Mouse (Mus musculus) fat pad, adult 2 months (tissue): Measurements from ENCODE around the gene Alg13.

Source experiments
- DNase-seq: peaks from one replicate; pipeline ENCODE4 v3.0.0-alpha.2; 2011; ENCODE audit warnings: low read depth, low spot score; ENCODE audit errors: extremely low read depth

The Alg13 gene

GRCm38 (mm10) chrX:144317548-144318163, at the start of gene Alg13:
Gene Alg13, plus strand, starts transcription at chrX:144317804.
- no peak for DNase-seq

GRCm38 (mm10) chrX:144268606-144269005, 49.0 kb upstream of the Alg13 start:
- no peak for DNase-seq

- DNase-seq = no peak
Measured at GRCm38 (mm10) chrX:144301476-144301875, 16.1 kb upstream of the Alg13 start.

GRCm38 (mm10) chrX:144305659-144306058, 11.9 kb upstream of the Alg13 start:
- DNase-seq = no peak

- DNase-seq = no peak
Measured at GRCm38 (mm10) chrX:144314041-144314440, 3.6 kb upstream of the Alg13 start.

GRCm38 (mm10) chrX:144315028-144315427, 2.6 kb upstream of the Alg13 start:
- DNase-seq = no peak

- DNase-seq = no peak
Measured at GRCm38 (mm10) chrX:144316004-144316403, 1.6 kb upstream of the Alg13 start.

- DNase-seq = no peak
Measured at GRCm38 (mm10) chrX:144318164-144318979, 768 bp downstream of the Alg13 start.

GRCm38 (mm10) chrX:144319366-144319765, 1.8 kb downstream of the Alg13 start:
- DNase-seq = no peak

GRCm38 (mm10) chrX:144325375-144325774, 7.8 kb downstream of the Alg13 start:
- no peak for DNase-seq

GRCm38 (mm10) chrX:144335332-144336015, 17.9 kb downstream of the Alg13 start:
- DNase-seq = no peak

- DNase-seq = no peak
Measured at GRCm38 (mm10) chrX:144337938-144338337, 20.3 kb downstream of the Alg13 start.

- DNase-seq = no peak
Measured at GRCm38 (mm10) chrX:144338355-144338754, 20.8 kb downstream of the Alg13 start.

- DNase-seq = no peak
Measured at GRCm38 (mm10) chrX:144374196-144374595, 56.6 kb downstream of the Alg13 start.

- no peak for DNase-seq
Measured at GRCm38 (mm10) chrX:144403526-144403925, 85.9 kb downstream of the Alg13 start.

GRCm38 (mm10) chrX:144408036-144408435, 90.4 kb downstream of the Alg13 start:
- no peak for DNase-seq

- DNase-seq = no peak
Measured at GRCm38 (mm10) chrX:144420259-144420658, 102.7 kb downstream of the Alg13 start.

- no peak for DNase-seq
Measured at GRCm38 (mm10) chrX:144421091-144421490, 103.5 kb downstream of the Alg13 start.

GRCm38 (mm10) chrX:144423848-144424247, 106.2 kb downstream of the Alg13 start:
- DNase-seq = no peak
